Mouse (Mus musculus) right cerebral cortex, adult 18-20 months (tissue): ENCODE measurements around the gene Tnik.

Source experiments
- DNase-seq: peaks from one replicate; pipeline ENCODE4 v3.0.0; 2022; ENCODE audit warnings: mixed read lengths

Gene Tnik

DNA sequence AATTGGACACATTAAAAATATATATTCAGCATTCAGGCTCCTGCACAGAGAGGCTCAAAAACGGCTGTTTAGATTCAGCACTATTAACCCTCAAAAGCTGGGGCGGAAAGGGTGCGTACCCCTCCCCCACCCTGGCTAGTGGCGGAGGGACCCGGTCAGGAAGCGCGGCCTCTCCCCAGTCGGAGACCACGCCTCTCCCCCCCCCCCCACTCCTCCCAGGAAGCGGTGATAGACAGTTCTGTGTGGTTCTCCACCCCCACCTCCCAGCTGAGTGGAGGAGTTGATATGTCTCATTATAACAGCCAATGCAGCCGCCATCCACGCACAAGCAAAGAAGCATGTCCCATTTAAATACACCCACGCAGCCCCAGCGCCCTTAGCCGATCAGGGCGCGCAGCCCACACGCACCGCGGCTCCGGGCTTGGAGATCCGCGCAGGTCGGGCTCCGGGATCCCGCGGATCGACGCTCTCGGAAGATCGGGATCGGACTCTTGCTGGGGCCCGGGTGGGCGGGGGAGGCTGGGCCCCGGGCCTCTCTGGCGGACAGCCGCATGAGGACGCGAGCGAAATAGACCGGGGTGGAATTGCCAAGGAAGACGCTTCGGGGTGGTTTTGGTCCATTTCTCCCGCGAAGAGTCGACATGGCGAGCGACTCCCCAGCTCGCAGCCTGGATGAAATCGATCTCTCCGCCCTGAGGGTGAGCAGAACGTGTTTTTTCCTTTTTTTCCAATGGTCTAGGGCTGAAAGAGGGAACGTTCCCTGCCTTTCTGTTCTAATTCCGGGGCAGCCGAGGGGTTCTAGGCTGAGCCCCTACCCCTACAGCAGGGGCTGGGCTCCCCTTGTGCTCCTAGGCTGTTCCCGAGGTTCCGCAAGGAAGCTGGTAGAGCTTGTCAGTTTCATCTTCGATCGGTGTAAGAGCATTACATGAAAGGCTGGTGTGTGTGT is at the start of gene Tnik:
Tnik (plus strand) TSS at position 213 of the 946 bp plus-strand sequence.
- peak; percentile 95 for DNase-seq

GRCm38 (mm10) chr3:28214886-28215311 is 48.1 kb upstream of the Tnik start:
- no peak for DNase-seq

DNA sequence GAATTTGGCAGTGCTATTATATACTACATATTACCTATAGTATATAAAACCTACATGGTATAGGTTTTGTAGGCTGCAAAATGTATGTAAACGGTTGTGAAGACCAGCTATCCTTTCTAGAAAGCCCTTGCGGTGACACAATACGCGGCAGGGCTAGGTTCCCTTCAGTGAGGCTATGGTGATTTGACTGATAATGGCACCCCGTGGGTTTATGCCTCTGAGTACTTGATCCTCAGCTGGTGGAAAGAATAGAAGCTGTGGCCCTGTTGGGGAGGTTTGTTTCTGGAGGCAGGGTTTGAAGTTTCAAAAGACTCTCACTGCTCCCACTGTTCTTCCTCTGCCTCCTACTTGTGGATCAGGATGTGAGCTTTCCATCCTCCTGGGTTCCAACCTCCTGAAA is 46.0 kb upstream of the Tnik start:
- DNase-seq, result no peak

GRCm38 (mm10) chr3:28219533-28219932 is 43.5 kb upstream of the Tnik start:
- DNase-seq, result no peak

DNA sequence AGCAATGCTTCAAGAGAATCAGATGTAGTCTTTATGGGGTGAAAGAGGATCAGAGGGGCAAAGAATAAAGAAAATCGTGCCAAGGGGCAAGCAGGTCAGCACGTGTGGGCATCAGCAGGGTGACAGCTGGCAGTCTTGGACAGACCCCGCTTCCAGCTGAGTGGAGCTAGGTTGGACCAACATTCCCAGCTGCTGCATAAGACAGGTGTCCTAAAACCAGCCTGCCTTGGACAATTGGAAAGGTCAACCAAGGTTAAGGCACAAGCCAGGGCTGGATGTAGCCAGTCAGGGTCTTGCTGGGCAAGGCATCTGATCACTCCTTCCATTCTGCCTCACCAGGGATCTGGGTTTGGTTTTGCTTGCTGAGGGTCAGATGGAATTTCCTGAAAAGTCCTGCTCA is 43.0 kb upstream of the Tnik start:
- no peak for DNase-seq

GRCm38 (mm10) chr3:28224437-28225356 is 38.3 kb upstream of the Tnik start:
- no peak for DNase-seq

DNA sequence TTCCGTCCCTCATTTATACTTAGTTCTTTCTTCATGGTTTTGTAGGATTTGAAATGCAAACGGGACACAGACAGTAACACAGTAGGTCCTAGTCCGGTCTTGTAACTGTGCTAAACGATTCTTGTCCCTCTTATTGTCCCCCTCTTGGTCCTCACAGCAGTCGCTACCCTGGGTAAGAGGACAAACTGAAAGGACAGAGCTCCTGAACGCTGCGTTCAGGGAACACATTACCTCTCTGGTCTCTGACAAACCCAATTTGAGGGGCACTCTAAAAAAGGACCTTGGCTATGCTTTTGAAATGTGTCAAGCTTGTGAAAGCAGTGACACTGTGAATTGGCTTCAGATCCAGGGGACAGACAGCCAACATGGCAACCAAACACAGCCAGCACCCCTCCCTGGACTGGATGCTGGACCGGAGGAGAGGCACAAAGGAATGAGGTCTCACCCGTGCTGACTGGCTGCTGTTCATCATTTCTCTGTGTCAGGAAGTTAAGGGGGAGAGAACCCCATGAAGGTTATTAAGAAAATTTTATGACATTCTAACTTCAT is 37.6 kb upstream of the Tnik start:
- DNase-seq, result peak; percentile 16

GRCm38 (mm10) chr3:28226181-28226580 is 36.8 kb upstream of the Tnik start:
- no peak for DNase-seq

- no peak for DNase-seq
Measured at GRCm38 (mm10) chr3:28228930-28229329, 34.1 kb upstream of the Tnik start.

GRCm38 (mm10) chr3:28229503-28229902 is 33.5 kb upstream of the Tnik start:
- no peak for DNase-seq

GRCm38 (mm10) chr3:28232885-28233284 is 30.1 kb upstream of the Tnik start:
- no peak for DNase-seq

- DNase-seq, result no peak
Measured at GRCm38 (mm10) chr3:28234179-28234578, 28.8 kb upstream of the Tnik start.

GRCm38 (mm10) chr3:28236689-28237088 is 26.3 kb upstream of the Tnik start:
- DNase-seq, result no peak

- DNase-seq, result no peak
Measured at GRCm38 (mm10) chr3:28238136-28238535, 24.9 kb upstream of the Tnik start.

GRCm38 (mm10) chr3:28242561-28242960 is 20.5 kb upstream of the Tnik start:
- DNase-seq, result peak; percentile 50

DNA sequence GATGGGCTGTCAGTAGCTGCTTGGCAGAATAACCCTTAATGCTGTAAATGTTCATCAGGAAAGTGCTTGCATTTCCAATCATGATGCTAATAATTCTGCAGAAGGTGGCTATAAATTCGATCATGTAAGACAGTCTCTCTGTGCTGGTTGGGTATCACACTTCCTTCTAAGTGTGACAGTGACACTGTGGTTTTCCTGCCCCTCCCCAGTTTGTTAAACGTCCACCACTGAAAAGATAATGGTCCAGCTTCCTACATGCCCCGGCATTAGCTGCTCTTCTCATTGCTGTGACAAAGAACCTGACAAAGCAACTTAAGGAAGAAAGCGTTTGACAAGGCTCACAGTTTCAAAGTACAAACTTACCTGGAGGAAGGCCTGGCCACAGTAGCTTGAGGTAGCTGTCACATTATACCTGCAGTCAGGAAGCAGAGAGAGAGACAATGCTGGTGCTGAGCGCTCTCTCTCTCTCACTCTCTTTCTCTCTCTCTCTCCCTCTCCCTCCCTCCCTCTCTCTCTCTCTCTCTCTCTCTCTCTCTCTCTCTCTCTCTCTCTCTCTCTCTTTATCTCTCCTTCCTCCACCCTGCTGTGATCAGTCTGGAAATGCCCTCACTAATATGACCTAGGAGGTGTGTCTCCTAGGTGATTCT is 18.6 kb upstream of the Tnik start:
- DNase-seq, result no peak

GRCm38 (mm10) chr3:28248255-28248957 is 14.6 kb upstream of the Tnik start:
- DNase-seq, result no peak

DNA sequence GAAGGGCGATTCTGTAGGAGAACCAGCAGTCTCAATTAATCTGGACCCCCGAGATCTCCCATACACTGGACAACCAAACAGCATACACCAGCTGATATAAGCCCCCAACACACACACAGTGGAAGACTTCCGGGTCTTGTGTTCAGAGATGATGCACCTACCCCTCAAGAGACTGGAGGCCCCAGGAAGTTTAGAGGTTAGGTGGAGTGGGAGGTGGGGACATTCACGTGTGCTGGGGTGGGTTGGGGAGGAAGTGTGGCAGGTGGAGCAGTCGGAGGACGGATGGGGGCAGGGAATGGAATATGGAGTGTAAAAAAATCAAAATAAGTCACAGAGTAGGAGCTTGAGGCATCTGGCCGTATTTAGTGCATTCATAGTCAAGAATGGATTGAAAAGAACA is 7.3 kb upstream of the Tnik start:
- no peak for DNase-seq

GRCm38 (mm10) chr3:28262371-28263001 is 528 bp upstream of the Tnik start:
- DNase-seq, result peak; percentile 68

DNA sequence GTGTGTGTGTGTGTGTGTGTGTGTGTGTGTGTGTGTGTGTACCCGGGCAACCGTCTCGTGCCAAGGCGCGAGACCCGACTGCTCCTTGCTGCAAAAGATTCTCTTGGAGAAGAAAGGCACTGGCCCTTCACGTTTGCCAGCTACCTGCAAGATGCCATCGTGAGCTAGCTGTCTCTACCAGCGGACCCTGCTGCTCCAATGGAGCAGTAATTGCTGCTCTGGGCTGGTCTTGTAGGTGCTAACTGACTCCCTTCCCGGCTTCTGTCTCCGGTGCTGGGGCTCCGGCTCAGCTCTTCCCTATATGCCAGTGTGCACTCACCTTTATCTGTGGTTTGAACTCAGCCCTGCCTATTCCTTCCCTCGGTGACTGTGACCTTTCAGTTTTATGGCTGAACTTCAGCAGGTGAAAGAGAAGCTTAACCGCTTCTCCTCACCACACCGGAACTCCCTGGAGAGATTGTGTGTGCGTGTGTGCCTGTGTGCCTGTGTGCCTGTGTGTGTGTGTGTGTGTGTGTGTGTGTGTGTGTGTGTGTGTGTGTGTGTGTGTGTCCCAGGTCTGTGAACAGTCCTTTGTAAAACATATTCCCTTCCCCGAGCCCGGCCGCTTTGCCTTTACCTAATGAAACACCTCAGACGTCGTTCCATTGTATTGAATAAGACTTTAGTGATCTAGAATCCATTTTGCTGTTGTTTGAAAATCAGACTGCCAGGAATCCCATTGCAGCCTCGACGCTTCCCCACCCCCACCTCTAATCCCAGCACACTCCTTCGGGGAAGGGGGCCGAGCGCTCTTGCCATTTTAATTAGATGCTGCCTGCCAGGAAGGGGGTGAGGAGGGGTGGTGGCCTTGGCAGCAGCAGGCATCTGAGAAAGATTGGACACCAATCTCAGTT is 1.2 kb downstream of the Tnik start:
- DNase-seq, result peak; percentile 53

DNA sequence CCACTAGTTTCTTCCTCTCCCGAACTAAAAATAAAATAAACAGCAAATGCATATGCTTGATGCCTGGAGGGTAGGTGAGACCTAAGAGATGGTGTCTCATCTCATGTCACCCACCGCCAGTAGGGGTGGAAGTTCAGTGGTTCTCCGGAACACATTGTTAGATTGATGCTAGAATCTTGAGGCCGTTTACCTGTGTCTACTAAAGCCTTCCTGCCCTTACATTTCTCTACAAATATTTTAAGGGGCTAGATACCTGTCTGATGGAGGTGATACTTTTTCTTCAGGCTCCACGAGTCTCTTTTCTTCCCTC is 1.8 kb downstream of the Tnik start:
- no peak for DNase-seq
